Mouse (Mus musculus) heart, embryonic 10.5 days (tissue): ENCODE data around the gene Zfp69. TPM values are rescaled to one million over a fixed set of nuclear protein-coding genes. Genes with fewer than 3 reads are reported as not detected.
A peak's percentile ranks its signal among the peaks of the same experiment; 100 is the strongest.

ENCODE experiments used
- DNase-seq: peaks from one replicate; pipeline ENCODE4 v3.0.0-alpha.2; 2017; ENCODE audit warnings: low spot score
- H3K27ac ChIP-seq: fragments of 300-500 bp; sonication (generic); 2 replicates; pipeline ENCODE4 v1.5.1; 2016; ENCODE audit warnings: mild to moderate bottlenecking
- H3K27me3 ChIP-seq: fragments of 300-500 bp; sonication (generic); 2 replicates; pipeline ENCODE4 v1.6.1; 2016; ENCODE audit warnings: mild to moderate bottlenecking; ENCODE audit not compliant: poor library complexity, insufficient read depth, severe bottlenecking
- H3K36me3 ChIP-seq: fragments of 300-500 bp; sonication (generic); 2 replicates; pipeline ENCODE4 v1.6.1; 2016; ENCODE audit warnings: mild to moderate bottlenecking, moderate library complexity
- H3K4me1 ChIP-seq: fragments of 300-500 bp; sonication (generic); 2 replicates; pipeline ENCODE4 v1.6.1; 2016; ENCODE audit warnings: mild to moderate bottlenecking
- H3K4me3 ChIP-seq: fragments of 300-500 bp; sonication (generic); 2 replicates; pipeline ENCODE4 v1.5.1; 2016; ENCODE audit warnings: mild to moderate bottlenecking, moderate library complexity
- H3K9me3 ChIP-seq: fragments of 300-500 bp; sonication (generic); 2 replicates; pipeline ENCODE4 v1.6.1; 2016; ENCODE audit warnings: mild to moderate bottlenecking, moderate library complexity
- WGBS: fragments of 180-500 bp; shearing (Covaris S2); methylation state at CpG from one replicate; pipeline ENCODE4 v1.1.7; 2016; 5-methylcytosine and 5-hydroxymethylcytosine counted together
- polyA plus RNA-seq: library from polyadenylated mRNA; unstranded; fragments of >200 nt; fragmentation: Nextera tagmentation; extraction: Ambion mirVana; gene quantifications from 2 replicates; pipeline ENCODE4 v1.2.1, GENCODE M21; 2016

Gene Zfp69
- polyA plus RNA-seq, 1 experiment from 2014 or later = 15.7 TPM

DNA sequence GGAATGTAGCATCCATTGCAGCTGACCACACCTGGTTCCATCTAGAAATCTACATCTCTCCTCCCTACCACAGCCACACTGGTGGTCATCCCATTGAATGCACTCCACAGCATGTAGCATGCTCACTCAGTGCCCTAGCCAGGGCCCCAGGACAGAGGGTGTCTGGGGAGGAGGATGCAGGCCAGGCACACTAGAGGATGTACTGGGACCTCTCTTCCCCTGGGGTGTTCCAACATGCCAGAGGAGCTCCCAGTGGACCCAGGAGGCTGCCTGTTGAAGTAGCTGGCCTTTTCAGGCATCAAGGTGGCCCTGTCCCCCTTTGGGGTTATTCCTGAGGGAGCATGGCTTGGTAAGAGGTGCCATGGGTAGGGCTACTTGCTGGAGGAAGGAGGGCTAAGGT, 59.5 kb downstream of the Zfp69 start:
- Histone ChIP-seq H3K9me3 (no peaks in the 10 kb centered on the region), H3K36me3 (no peaks in the 10 kb centered on the region), H3K4me1 (peaks cover 4% of the 10 kb centered on the region; the same call in 1 of the 2 replicates), H3K27me3 (peaks cover 39% of the 10 kb centered on the region), H3K27ac (no peak overlapping the region), H3K4me3 (no peak overlapping the region)
- DNase-seq = no peak

- no peaks in the 10 kb centered on the region for H3K36me3 ChIP-seq
- H3K4me3 ChIP-seq = no peak overlapping the region
- H3K27me3 ChIP-seq = peaks cover 39% of the 10 kb centered on the region
- WGBS = 71% methylated on average over 11 of the region's 11 CpGs
- no peaks in the 10 kb centered on the region for H3K9me3 ChIP-seq
- peaks cover 13% of the 10 kb centered on the region for H3K4me1 ChIP-seq
- DNase-seq = no peak
- H3K27ac ChIP-seq = no peak overlapping the region
These were observed 60.6 kb downstream of the Zfp69 start for GRCm38 (mm10) chr4:120890754-120891440.

DNA sequence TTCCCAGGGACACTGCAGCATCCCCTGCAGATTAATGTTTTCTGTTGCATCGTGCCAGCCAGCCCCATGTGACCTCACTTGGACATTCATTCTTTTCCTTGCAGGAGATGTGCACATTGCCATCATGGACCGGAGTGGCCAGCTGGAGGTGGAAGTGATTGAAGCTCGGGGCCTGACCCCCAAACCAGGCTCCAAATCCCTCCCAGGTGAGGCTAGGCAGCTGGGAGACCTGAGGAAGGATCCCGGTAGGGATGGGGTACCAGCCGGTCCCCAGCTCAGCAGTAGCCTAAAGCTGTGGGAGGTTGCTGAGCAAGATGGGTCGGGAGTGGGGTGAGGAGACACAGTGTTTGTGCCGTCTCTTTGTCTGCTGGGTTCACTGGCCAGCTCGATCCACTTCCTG, 62.6 kb downstream of the Zfp69 start:
- no peak for DNase-seq
- H3K4me1 ChIP-seq = peaks cover 23% of the 10 kb centered on the region

DNA sequence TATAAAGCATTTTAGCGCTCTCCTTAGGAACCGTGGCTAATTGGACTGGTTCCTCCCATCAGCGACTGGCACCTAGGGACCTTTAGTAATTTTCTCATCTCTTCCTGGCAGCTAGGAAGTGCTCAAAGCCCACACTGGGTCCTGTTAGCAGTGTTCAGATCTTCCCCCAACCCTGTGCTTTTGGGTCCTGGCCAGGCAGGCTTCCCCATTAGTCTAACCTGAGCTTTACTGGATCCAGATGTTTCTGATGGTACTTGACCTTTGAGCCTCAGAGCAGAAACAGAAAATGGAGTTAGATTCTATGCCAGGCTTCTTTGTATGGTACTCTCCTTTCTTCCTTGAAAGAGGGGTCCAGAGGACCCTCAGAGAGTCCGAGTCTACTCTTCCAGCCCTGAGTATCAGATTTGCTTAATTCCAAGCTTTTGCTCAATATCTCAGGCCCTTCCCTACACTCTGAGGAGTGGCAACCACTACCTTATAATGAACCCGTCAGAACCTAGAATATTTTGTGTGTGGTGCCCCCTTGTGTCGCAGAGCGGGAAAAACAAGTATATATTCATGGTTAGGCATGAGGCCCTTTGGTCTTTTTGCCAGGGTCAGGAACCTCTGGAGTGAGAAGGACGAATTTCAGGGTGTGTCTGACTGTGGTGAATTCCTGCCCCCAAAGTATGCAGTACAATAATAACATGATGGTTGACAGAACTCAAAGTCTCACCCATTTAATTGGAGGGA, 64.0 kb downstream of the Zfp69 start:
- no peak for DNase-seq
- 29% methylated on average over 8 of the region's 8 CpGs for WGBS
- H3K27ac ChIP-seq = no peak overlapping the region
- H3K9me3 ChIP-seq = no peaks in the 10 kb centered on the region
- H3K4me3 ChIP-seq = no peak overlapping the region
- H3K27me3 ChIP-seq = peaks cover 19% of the 10 kb centered on the region
- no peaks in the 10 kb centered on the region for H3K36me3 ChIP-seq
- H3K4me1 ChIP-seq = peaks cover 23% of the 10 kb centered on the region

More for the DNA sequence above, 62.6 kb downstream of the Zfp69 start:
- Histone ChIP-seq H3K4me3 (no peak overlapping the region), H3K27me3 (peaks cover 32% of the 10 kb centered on the region), H3K27ac (no peak overlapping the region), H3K9me3 (no peaks in the 10 kb centered on the region), H3K36me3 (no peaks in the 10 kb centered on the region)
- WGBS = 70% methylated on average over 8 of the region's 8 CpGs

DNA sequence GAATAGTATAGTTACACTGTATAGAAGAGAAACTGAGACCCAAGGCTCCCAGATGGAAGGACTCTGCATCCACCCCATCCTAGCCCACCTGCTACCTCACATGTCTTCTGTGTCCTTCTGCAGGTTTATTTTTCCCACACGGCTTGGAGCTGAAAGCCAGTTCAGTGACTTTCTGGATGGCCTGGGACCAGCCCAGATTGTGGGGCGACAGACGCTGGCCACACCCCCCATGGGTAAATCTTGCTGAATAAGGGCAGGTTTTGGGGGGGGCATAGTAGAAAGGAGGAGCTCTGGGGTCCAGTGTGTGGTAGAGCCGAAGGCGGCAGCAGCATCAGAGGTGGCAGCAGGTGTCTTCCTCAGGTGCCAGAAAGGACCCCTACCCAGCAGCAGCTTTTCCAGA, 64.7 kb downstream of the Zfp69 start:
- Histone ChIP-seq H3K4me1 (peaks cover 31% of the 10 kb centered on the region), H3K9me3 (no peaks in the 10 kb centered on the region), H3K36me3 (no peaks in the 10 kb centered on the region), H3K27ac (no peak overlapping the region), H3K27me3 (peaks cover 17% of the 10 kb centered on the region), H3K4me3 (no peak overlapping the region)
- no peak for DNase-seq
- WGBS = 72% methylated on average over 5 of the region's 5 CpGs

DNA sequence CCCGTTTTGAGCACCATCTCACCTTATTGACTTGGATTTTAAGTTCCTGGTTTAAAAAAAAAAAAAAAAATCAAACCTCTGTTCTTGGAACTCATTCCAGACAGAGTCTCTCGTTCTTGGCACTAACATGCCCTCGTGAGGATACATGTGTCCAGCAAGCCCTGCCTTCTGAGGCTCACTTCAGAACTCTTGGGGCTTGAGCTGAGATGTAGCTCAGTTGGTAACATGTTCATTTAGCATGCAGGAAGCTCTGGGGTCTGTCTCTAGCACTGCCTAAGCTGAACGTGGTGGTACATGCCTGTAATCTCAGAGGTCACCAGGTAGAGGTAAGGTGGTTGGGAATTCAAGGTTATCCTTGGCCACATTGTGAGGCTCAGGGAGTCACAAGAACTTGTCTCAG, 65.4 kb downstream of the Zfp69 start:
- no peaks in the 10 kb centered on the region for H3K9me3 ChIP-seq
- peaks cover 11% of the 10 kb centered on the region for H3K27me3 ChIP-seq
- WGBS = 14% methylated on average over 4 of the region's 4 CpGs
- H3K4me3 ChIP-seq = no peak overlapping the region
- DNase-seq = no peak
- no peak overlapping the region for H3K27ac ChIP-seq
- no peaks in the 10 kb centered on the region for H3K36me3 ChIP-seq
- peaks cover 34% of the 10 kb centered on the region for H3K4me1 ChIP-seq

DNA sequence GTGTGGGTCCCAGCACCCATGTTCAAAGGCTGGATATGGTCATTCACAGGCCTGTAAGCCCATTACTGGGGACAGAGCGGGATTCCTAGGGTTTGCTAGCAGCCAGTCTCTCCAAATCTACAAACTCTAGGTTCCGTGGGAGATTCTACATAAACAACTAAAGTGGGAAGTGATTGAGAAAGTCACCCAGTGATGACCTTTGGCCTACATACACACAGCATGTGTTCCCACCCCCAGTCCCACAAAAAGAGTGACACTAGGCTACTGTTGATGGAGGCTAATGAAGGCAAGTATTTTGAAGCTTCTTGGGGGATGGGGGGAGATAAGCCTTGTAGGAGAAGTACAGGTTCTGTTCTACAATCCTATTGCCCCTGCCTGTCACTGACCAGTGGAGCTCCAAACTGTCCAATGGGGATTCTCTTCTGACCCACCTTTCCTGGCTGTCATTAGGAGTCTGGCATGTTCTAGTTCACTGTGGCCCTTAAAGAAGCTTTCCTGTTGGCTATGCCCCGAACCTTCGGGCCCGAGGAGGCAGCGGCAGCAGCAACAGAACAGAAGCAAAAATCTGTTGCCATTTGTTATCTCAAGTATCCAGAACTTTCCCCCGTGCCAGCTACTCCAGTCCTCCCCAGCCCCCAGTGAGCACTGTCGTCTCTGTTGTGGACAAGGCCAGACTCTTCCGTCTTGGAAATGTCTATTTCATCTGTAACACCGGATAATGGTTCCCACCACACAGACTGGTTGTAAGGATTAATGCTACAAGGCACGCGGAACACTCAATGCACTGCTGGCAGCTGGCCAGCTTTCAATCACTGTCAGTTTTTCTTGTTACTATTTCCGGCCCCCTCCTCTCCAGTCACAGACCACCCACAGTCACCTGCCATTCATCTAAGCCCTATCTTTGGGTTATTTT, 66.0 kb downstream of the Zfp69 start:
- Histone ChIP-seq H3K9me3 (no peaks in the 10 kb centered on the region), H3K4me1 (peaks cover 39% of the 10 kb centered on the region), H3K27me3 (peaks cover 7% of the 10 kb centered on the region), H3K4me3 (peak overlapping the region; percentile 29; the same call in 1 of the 2 replicates), H3K27ac (peak overlapping the region; percentile 3; the same call in 1 of the 2 replicates), H3K36me3 (no peaks in the 10 kb centered on the region)
- no peak for DNase-seq
- 25% methylated on average over 13 of the region's 13 CpGs for WGBS

- H3K9me3 ChIP-seq = no peaks in the 10 kb centered on the region
- no peak for DNase-seq
- 42% methylated on average over 5 of the region's 5 CpGs for WGBS
These were observed 69.4 kb downstream of the Zfp69 start for GRCm38 (mm10) chr4:120882002-120882625.

GRCm38 (mm10) chr4:120880731-120881432, 70.6 kb downstream of the Zfp69 start:
- Histone ChIP-seq H3K27ac (no peak overlapping the region), H3K4me3 (no peak overlapping the region), H3K9me3 (no peaks in the 10 kb centered on the region), H3K36me3 (no peaks in the 10 kb centered on the region), H3K27me3 (peaks cover 7% of the 10 kb centered on the region; the same call in 1 of the 2 replicates), H3K4me1 (peaks cover 30% of the 10 kb centered on the region)
- no peak for DNase-seq
- 39% methylated on average over 6 of the region's 6 CpGs for WGBS

More at GRCm38 (mm10) chr4:120882002-120882625, 69.4 kb downstream of the Zfp69 start:
- Histone ChIP-seq H3K4me1 (peaks cover 40% of the 10 kb centered on the region), H3K27ac (no peak overlapping the region), H3K4me3 (no peak overlapping the region), H3K27me3 (peaks cover 7% of the 10 kb centered on the region), H3K36me3 (no peaks in the 10 kb centered on the region)
